Mouse (Mus musculus) erythroid progenitor cell, adult 5-6 weeks (primary cell): ENCODE measurements around the gene Vapa. TPM values are rescaled to one million over a fixed set of nuclear protein-coding genes. Genes with fewer than 3 reads are reported as not detected.
"Not testable (repeated sequence)": the region's sequence is repeated elsewhere in the genome, so short reads cannot be mapped to it uniquely, and the experiment has no call there.

ENCODE experiments used
- ATAC-seq: replicated peaks from 2 replicates; pipeline ENCODE4 v1.8.0; 2016; ENCODE audit warnings: moderate number of reproducible peaks, mild to moderate bottlenecking, moderate TSS enrichment, inconsistent platforms; ENCODE audit not compliant: poor library complexity, low FRiP score, severe bottlenecking
- total RNA-seq, 2 experiments: library from RNA; stranded (forward) in 1 of 2; stranded (reverse) in 1 of 2; fragments of 150-400 nt in 1 of 2; fragments of 186-747, 209-891 nt in 1 of 2; gene quantifications; 2 replicates each; pipeline versions ENCODE4 v1.2.3 to v1.2.4; 2015 to 2017; ENCODE audit warnings: low replicate concordance in 2 of 2

Gene Vapa
- total RNA-seq, 2 experiments from 2014 or later = 30.6 to 51.6 TPM

- ATAC-seq = no peak
Observed at GRCm38 (mm10) chr17:65579766-65580165, 33.6 kb downstream of the Vapa start.

- peak; percentile 81 for ATAC-seq
Observed at GRCm38 (mm10) chr17:65575339-65575738, 38.0 kb downstream of the Vapa start.

GRCm38 (mm10) chr17:65574850-65575249 lies 38.5 kb downstream of the Vapa start:
- ATAC-seq = no peak

- no peak for ATAC-seq
Observed at GRCm38 (mm10) chr17:65571866-65572265, 41.5 kb downstream of the Vapa start.

- ATAC-seq = no peak
Observed at GRCm38 (mm10) chr17:65571466-65571865, 41.9 kb downstream of the Vapa start.

- no peak for ATAC-seq
Observed at GRCm38 (mm10) chr17:65564189-65564588, 49.2 kb downstream of the Vapa start.

GRCm38 (mm10) chr17:65563345-65563744 lies 50.0 kb downstream of the Vapa start:
- no peak for ATAC-seq

- no peak for ATAC-seq
Observed at GRCm38 (mm10) chr17:65562761-65563160, 50.6 kb downstream of the Vapa start.

GRCm38 (mm10) chr17:65561361-65562015 lies 51.9 kb downstream of the Vapa start:
- ATAC-seq = no peak

GRCm38 (mm10) chr17:65559273-65559672 lies 54.1 kb downstream of the Vapa start:
- peak; percentile 58; the same call in 1 of the 2 replicates for ATAC-seq

GRCm38 (mm10) chr17:65558788-65559187 lies 54.6 kb downstream of the Vapa start:
- ATAC-seq = no peak

- ATAC-seq = peak; percentile 61
Observed at GRCm38 (mm10) chr17:65558217-65558616, 55.1 kb downstream of the Vapa start.

- peak; percentile 75 for ATAC-seq
Observed at GRCm38 (mm10) chr17:65557212-65557611, 56.1 kb downstream of the Vapa start.

GRCm38 (mm10) chr17:65556798-65557197 lies 56.6 kb downstream of the Vapa start:
- peak; percentile 46; the same call in 1 of the 2 replicates for ATAC-seq

- no peak for ATAC-seq
Observed at GRCm38 (mm10) chr17:65552426-65552997, 60.8 kb downstream of the Vapa start.

GRCm38 (mm10) chr17:65550357-65550756 lies 63.0 kb downstream of the Vapa start:
- ATAC-seq = no peak

- ATAC-seq = no peak
Observed at GRCm38 (mm10) chr17:65548698-65549365, 64.5 kb downstream of the Vapa start.

GRCm38 (mm10) chr17:65546221-65546620 lies 67.1 kb downstream of the Vapa start:
- ATAC-seq = not testable (repeated sequence)

- peak; percentile 61; the same call in 1 of the 2 replicates for ATAC-seq
Observed at GRCm38 (mm10) chr17:65540441-65541272, 72.7 kb downstream of the Vapa start, which contains the start of gene Tmem232. Gene Tmem232, minus strand, starts transcription at chr17:65540782.

GRCm38 (mm10) chr17:65536156-65536555 lies 77.2 kb downstream of the Vapa start:
- no peak for ATAC-seq
